Mouse (Mus musculus) heart, embryonic 16.5 days (tissue): ENCODE measurements around the gene Tle6. TPM values are rescaled to one million over a fixed set of nuclear protein-coding genes. Genes with fewer than 3 reads are reported as not detected.

Experiments used
- ATAC-seq: fragments of 200-750 bp; cut with Nextera tagmentation; replicated peaks from 2 replicates; pipeline ENCODE4 v1.8.0; 2017; ENCODE audit warnings: moderate number of reproducible peaks; ENCODE audit not compliant: insufficient read depth, low FRiP score; ENCODE audit errors: extremely low read depth
- H3K27ac ChIP-seq: fragments of 300-500 bp; sonication (generic); 2 replicates; pipeline ENCODE4 v1.5.1; 2014; ENCODE audit warnings: mild to moderate bottlenecking, low read length, control low read depth, moderate library complexity
- H3K27me3 ChIP-seq: fragments of 300-500 bp; sonication (generic); 2 replicates; pipeline ENCODE4 v1.6.1; 2014; ENCODE audit warnings: low read length, mixed read lengths; ENCODE audit not compliant: control insufficient read depth, insufficient read depth
- H3K36me3 ChIP-seq: fragments of 300-500 bp; sonication (generic); 2 replicates; pipeline ENCODE4 v1.6.1; 2014; ENCODE audit not compliant: control insufficient read depth, insufficient read depth
- H3K4me1 ChIP-seq: fragments of 300-500 bp; sonication (generic); 2 replicates; pipeline ENCODE4 v1.6.1; 2014; ENCODE audit warnings: low read length, mixed read lengths; ENCODE audit not compliant: control insufficient read depth, insufficient read depth
- H3K4me2 ChIP-seq: fragments of 300-500 bp; sonication (generic); 2 replicates; pipeline ENCODE4 v1.6.1; 2014; ENCODE audit warnings: low read depth, mild to moderate bottlenecking, control low read depth, low read length
- H3K4me3 ChIP-seq: fragments of 300-500 bp; sonication (generic); 2 replicates; pipeline ENCODE4 v1.5.1; 2014; ENCODE audit warnings: mild to moderate bottlenecking, control low read depth, low read length
- H3K9ac ChIP-seq: fragments of 300-500 bp; sonication (generic); 2 replicates; pipeline ENCODE4 v1.6.1; 2014; ENCODE audit warnings: low read length, control low read depth
- H3K9me3 ChIP-seq: fragments of 300-500 bp; sonication (generic); replicated peaks from 2 replicates; pipeline ENCODE4 v1.6.1; 2016; ENCODE audit warnings: low read length; ENCODE audit not compliant: control insufficient read depth
- WGBS: fragments of 180-500 bp; shearing (Covaris S2); extraction: QIAGEN DNeasy Blood & Tissue Kit; methylation state at CpG from one replicate; pipeline ENCODE4 v1.1.7; 2014; 5-methylcytosine and 5-hydroxymethylcytosine counted together
- polyA plus RNA-seq: library from polyadenylated mRNA; unstranded; fragments of >200 nt; fragmentation: Nextera tagmentation; extraction: Ambion mirVana; gene quantifications from 2 replicates; pipeline ENCODE4 v1.2.1, GENCODE M21; 2015

The Tle6 gene
- polyA plus RNA-seq, 1 experiment from 2014 or later, result 29.6 TPM

DNA sequence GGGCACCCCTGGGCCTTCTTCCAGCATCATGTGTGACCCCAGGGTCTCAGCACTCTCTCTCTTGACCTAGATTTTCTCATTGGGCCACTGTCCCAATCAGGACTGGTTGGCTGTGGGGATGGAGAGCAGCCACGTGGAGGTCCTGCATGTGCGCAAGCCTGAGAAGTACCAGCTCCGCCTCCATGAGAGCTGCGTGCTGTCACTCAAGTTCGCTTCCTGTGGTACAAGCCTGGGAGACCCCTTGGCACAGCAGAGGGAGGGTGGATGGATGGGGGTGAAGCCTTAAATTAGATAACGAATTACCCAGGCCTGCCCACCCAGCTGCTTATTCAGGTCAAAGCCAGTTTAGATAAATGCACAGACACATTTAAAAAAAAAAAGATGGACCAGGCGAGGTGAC lies 12.1 kb downstream of the Tle6 start:
- Histone ChIP-seq H3K4me2 (no peak overlapping the region), H3K27me3 (no peaks in the 10 kb centered on the region), H3K27ac (no peak overlapping the region), H3K4me3 (no peak overlapping the region), H3K4me1 (no peaks in the 10 kb centered on the region), H3K9ac (no peak overlapping the region), H3K9me3 (no peaks in the 10 kb centered on the region), H3K36me3 (peaks cover 15% of the 10 kb centered on the region)
- ATAC-seq, result no peak
- 73% methylated on average over 7 of the region's 7 CpGs for WGBS

DNA sequence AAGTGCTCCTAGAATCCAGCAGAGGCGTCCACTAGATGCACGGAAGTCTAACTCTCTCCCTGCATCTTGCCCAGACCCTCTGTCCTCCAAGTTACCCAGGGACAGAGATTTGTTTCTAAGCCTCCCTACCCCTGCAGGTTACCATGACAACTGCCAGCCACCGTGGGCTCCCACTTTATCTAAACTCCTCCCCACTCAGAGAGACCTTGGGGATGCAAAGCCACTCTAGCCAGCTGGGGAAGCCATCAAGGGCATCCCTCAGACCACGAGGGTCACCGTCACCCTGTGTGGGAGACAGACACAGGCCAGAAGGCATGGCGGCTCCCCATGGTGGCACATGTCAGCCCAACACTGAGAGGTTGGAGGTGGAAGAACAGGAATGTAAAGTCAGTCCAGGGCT lies 17.5 kb downstream of the Tle6 start:
- Histone ChIP-seq H3K4me3 (no peak overlapping the region), H3K9ac (no peak overlapping the region), H3K4me2 (no peak overlapping the region), H3K36me3 (peaks cover 15% of the 10 kb centered on the region), H3K4me1 (peaks cover 4% of the 10 kb centered on the region; the same call in 1 of the 2 replicates), H3K9me3 (no peaks in the 10 kb centered on the region), H3K27ac (no peak overlapping the region), H3K27me3 (no peaks in the 10 kb centered on the region)
- WGBS, result 52% methylated on average over 6 of the region's 6 CpGs
- no peak for ATAC-seq

DNA sequence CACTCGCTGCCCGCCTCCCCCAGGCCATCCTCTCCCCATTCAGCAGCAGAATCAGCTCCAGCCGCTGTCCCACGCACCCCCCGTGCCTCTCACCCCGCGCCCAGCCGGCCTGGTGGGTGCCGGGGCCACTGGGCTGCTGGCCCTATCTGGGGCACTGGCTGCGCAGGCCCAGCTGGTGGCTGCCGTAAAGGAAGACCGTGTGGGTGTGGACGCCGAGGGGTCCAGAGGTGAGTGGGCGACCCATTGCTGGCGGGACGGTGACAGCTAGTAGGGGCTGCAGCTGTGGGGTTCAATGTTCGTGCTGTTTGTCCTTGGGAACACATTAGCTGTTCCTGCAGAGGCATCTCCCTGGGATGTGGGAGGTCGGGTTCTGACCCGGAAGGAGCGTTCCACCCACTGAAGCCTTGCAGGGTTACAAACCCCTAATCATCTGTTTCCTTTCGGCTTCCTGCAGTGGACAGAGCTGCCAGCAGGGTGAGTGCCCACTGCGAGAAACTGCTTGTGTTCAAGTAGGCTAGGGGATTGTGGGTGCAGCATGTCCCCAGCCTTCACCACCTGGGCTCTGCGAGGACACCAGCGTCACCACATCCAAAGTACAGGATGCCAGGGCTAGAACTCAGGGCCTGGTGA lies 20.3 kb downstream of the Tle6 start:
- no peak overlapping the region for H3K9ac ChIP-seq
- 50% methylated on average over 25 of the region's 25 CpGs for WGBS
- H3K4me2 ChIP-seq, result no peak overlapping the region

DNA sequence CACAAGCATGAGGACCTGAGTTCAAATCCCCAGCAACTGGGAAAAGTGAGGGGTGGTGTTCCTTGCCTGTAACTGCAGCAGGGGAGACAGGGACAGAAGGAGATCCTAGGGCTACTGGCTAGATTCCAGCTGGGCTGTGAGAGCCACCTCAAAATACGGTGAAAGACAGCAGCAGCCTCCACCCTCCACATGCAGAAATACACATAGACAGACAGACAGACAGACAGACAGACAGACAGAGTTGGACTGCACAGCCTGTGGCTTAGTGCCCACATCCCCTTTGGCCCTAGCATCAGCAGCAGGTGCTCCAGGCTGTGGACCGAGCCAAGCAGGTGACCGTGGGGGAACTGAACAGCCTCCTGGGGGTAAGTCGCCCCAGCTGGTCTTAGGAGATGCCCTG lies 20.9 kb downstream of the Tle6 start:
- H3K36me3 ChIP-seq, result peaks cover 3% of the 10 kb centered on the region; the same call in 1 of the 2 replicates
- H3K4me2 ChIP-seq, result no peak overlapping the region
- WGBS, result 59% methylated on average over 4 of the region's 4 CpGs
- no peak overlapping the region for H3K9ac ChIP-seq
- H3K9me3 ChIP-seq, result no peaks in the 10 kb centered on the region
- no peak overlapping the region for H3K4me3 ChIP-seq
- H3K27ac ChIP-seq, result no peak overlapping the region
- ATAC-seq, result no peak
- H3K27me3 ChIP-seq, result no peaks in the 10 kb centered on the region
- peaks cover 13% of the 10 kb centered on the region for H3K4me1 ChIP-seq

More for the DNA sequence above, 20.3 kb downstream of the Tle6 start:
- Histone ChIP-seq H3K4me1 (peaks cover 10% of the 10 kb centered on the region; the same call in 1 of the 2 replicates), H3K27ac (no peak overlapping the region), H3K9me3 (no peaks in the 10 kb centered on the region), H3K36me3 (peaks cover 7% of the 10 kb centered on the region), H3K27me3 (no peaks in the 10 kb centered on the region), H3K4me3 (no peak overlapping the region)
- no peak for ATAC-seq

DNA sequence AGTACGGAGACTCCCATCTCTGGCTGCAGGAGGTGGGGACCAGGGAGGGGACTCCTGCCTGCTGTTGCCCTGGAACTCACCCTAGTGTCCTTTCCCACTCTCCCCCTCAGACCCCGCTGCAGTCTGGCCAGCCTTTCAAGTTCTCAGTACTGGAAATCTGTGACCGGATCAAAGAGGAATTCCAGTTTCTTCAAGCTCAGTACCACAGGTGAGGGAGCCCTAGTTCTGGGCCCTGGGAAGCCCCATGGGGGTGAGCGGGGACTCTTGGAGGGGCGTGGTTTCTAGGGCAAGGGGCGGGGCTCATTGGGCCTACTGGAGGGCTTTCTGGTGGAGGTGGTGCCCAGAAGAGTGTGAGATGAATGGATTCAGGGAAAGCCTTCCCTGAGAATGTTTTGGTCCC lies 25.2 kb downstream of the Tle6 start:
- H3K4me2 ChIP-seq, result peak overlapping the region; percentile 81
- no peak for ATAC-seq
- no peak overlapping the region for H3K27ac ChIP-seq
- no peaks in the 10 kb centered on the region for H3K36me3 ChIP-seq
- peak overlapping the region; percentile 86 for H3K9ac ChIP-seq
- 2% methylated on average over 6 of the region's 6 CpGs for WGBS
- no peaks in the 10 kb centered on the region for H3K9me3 ChIP-seq
- H3K4me1 ChIP-seq, result peaks cover 25% of the 10 kb centered on the region
- no peaks in the 10 kb centered on the region for H3K27me3 ChIP-seq
- peak overlapping the region; percentile 75 for H3K4me3 ChIP-seq

DNA sequence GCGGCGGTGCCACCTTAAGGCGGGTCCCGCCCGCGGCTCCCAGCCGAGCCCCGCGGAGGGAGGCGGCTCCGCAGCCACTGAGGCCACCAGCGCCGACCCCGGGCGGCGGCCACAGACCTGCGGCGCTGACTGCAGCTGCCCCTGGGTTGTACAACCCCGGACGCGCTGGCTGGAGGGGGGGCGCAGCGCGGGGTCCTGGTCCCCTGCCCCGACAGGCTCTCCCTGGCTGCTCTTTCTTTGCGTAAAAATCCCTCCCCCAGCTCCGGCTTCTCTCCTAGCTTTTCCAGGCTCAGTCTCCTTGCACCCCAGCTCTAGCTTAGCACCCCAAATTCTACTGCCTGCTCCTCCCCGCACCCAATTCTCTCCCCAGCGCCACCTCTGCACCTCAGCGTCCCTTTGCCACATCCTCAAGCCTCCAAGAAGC lies 25.7 kb downstream of the Tle6 start:
- Histone ChIP-seq H3K27ac (0 out of 2 replicates have a peak overlapping the region, but pooled peaks have one; percentile 20), H3K4me1 (peaks cover 26% of the 10 kb centered on the region), H3K9me3 (no peaks in the 10 kb centered on the region), H3K36me3 (no peaks in the 10 kb centered on the region), H3K4me3 (peak overlapping the region; percentile 75), H3K4me2 (peak overlapping the region; percentile 81), H3K27me3 (no peaks in the 10 kb centered on the region), H3K9ac (peak overlapping the region; percentile 86)
- 0% methylated on average over 30 of the region's 30 CpGs for WGBS
- 0 out of 2 replicates have a peak, but pooled peaks have one; percentile 12 for ATAC-seq

DNA sequence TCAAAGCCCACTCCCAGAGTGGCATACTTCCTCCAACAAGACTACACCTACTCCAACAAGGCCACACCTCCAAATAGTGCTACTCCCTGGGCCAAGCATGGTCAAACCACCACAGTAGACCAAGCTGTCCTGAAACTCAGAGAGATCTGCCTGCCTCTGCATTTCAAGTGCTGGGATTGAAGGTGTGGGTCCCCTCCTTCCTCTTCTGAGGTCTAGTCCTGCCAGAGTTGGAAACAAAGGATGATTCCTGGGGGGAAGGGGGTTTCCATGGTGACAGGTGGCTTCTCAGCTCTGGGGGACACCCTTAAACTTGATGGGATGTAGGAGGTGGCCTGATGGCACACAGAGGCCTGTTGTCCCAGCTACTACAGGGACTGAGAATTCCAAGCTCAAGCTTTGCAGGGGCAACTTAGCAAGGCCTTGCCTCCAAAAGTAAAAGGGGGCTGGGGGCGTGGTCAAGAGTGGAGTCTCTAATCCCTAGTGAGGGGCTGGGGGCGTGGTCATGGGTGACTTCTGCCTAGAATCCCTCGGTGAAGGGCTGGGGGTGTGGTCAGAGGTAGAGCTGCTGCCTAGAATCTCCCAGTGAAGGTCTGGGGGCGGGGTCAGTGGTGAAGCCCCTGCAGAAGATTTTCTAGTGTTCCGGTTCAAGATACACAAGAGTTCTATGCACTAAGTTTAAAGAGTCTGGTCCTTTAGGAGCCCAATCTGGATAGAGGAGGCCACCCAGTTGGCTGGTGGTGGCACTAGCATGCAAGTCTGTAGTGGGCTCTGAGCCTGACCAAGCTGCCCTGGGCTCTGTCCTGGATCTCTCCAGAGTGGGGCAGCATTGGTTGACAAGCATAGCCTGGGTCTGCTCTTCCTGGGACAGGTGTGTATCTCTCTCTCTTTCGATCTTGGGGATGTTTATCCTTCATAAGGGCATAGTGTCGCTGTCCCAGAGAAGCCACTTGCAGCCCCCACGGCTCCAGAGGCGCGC lies 26.5 kb downstream of the Tle6 start, which contains the start of gene Tle2:
Gene Tle2 (plus strand): TSS at position 481 of the 976 bp plus-strand sequence.
- Histone ChIP-seq H3K27me3 (no peaks in the 10 kb centered on the region), H3K9me3 (no peaks in the 10 kb centered on the region), H3K36me3 (no peaks in the 10 kb centered on the region), H3K4me1 (peaks cover 31% of the 10 kb centered on the region), H3K4me2 (peak within 1 kb of the TSS; percentile 81), H3K4me3 (peak within 1 kb of the TSS; percentile 75), H3K27ac (0 out of 2 replicates have a peak within 1 kb of the TSS, but pooled peaks have one; percentile 20), H3K9ac (peak within 1 kb of the TSS; percentile 86)
- ATAC-seq, result no peak
- WGBS, result 22% methylated on average over 10 of the region's 10 CpGs

DNA sequence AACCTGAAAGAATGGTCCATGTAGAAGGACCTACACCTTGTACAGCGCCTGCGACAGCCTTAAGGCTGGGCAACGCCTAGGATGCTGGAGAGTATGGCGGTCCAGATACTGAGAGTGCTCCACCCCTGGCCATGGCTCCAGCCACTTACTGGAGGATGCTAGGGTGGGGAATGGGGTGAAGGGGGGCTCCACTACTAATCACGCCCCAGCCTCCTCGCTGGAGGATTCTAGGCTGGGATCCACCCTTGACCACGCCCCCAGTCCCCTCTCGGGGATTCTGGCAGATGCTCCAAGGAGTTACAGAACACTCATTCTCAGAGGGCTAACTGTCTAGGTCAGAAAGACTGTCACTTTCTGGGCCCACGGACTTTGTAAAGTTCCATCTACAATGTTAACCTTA lies 27.9 kb downstream of the Tle6 start:
- peaks cover 43% of the 10 kb centered on the region for H3K4me1 ChIP-seq
- H3K36me3 ChIP-seq, result no peaks in the 10 kb centered on the region
- no peak overlapping the region for H3K27ac ChIP-seq
- no peaks in the 10 kb centered on the region for H3K9me3 ChIP-seq
- 29% methylated on average over 9 of the region's 9 CpGs for WGBS
- H3K27me3 ChIP-seq, result no peaks in the 10 kb centered on the region
- no peak for ATAC-seq
- H3K4me2 ChIP-seq, result no peak overlapping the region
- no peak overlapping the region for H3K4me3 ChIP-seq
- H3K9ac ChIP-seq, result no peak overlapping the region
